Mouse (Mus musculus) forebrain, embryonic 15.5 days (tissue): ENCODE data around the gene Fbln2. TPM values are rescaled to one million over a fixed set of nuclear protein-coding genes. Genes with fewer than 3 reads are reported as not detected.
"Not testable (repeated sequence)": the region's sequence is repeated elsewhere in the genome, so short reads cannot be mapped to it uniquely, and the experiment has no call there.

Experiments used
- ATAC-seq: fragments of 200-750 bp; cut with Nextera tagmentation; replicated peaks from 2 replicates; pipeline ENCODE4 v1.8.0; 2017; ENCODE audit warnings: mild to moderate bottlenecking, moderate TSS enrichment, moderate library complexity
- H3K27ac ChIP-seq: fragments of 300-500 bp; sonication (generic); replicated peaks from 2 replicates; pipeline ENCODE4 v1.5.1; 2015; ENCODE audit warnings: mild to moderate bottlenecking, inconsistent platforms
- H3K27me3 ChIP-seq: fragments of 300-500 bp; sonication (generic); 2 replicates; pipeline ENCODE4 v1.6.1; 2015; ENCODE audit warnings: inconsistent platforms
- H3K36me3 ChIP-seq: fragments of 300-500 bp; sonication (generic); 2 replicates; pipeline ENCODE4 v1.6.1; 2015; ENCODE audit warnings: mild to moderate bottlenecking, inconsistent platforms
- H3K4me1 ChIP-seq: fragments of 300-500 bp; sonication (generic); 2 replicates; pipeline ENCODE4 v1.6.1; 2015; ENCODE audit warnings: inconsistent platforms
- H3K4me2 ChIP-seq: fragments of 300-500 bp; sonication (generic); replicated peaks from 2 replicates; pipeline ENCODE4 v1.6.1; 2015; ENCODE audit warnings: mild to moderate bottlenecking, inconsistent platforms
- H3K4me3 ChIP-seq: fragments of 300-500 bp; sonication (generic); 2 replicates; pipeline ENCODE4 v1.5.1; 2015; ENCODE audit warnings: mild to moderate bottlenecking, inconsistent platforms
- H3K9ac ChIP-seq: fragments of 300-500 bp; sonication (generic); replicated peaks from 2 replicates; pipeline ENCODE4 v1.6.1; 2015; ENCODE audit warnings: mild to moderate bottlenecking, inconsistent platforms
- H3K9me3 ChIP-seq: fragments of 300-500 bp; sonication (generic); 2 replicates; pipeline ENCODE4 v1.6.1; 2016; ENCODE audit warnings: inconsistent platforms
- WGBS: fragments of 180-500 bp; shearing (Covaris S2); methylation state at CpG from one replicate; pipeline ENCODE4 v1.1.7; 2015; ENCODE audit warnings: mixed read lengths; 5-methylcytosine and 5-hydroxymethylcytosine counted together
- polyA plus RNA-seq: library from polyadenylated mRNA; unstranded; fragments of >200 nt; fragmentation: Nextera tagmentation; extraction: Ambion mirVana; gene quantifications from 2 replicates; pipeline ENCODE4 v1.2.1, GENCODE M21; 2015

Fbln2 gene
- polyA plus RNA-seq = 10.0 and 11.1 TPM in 2 replicates

DNA sequence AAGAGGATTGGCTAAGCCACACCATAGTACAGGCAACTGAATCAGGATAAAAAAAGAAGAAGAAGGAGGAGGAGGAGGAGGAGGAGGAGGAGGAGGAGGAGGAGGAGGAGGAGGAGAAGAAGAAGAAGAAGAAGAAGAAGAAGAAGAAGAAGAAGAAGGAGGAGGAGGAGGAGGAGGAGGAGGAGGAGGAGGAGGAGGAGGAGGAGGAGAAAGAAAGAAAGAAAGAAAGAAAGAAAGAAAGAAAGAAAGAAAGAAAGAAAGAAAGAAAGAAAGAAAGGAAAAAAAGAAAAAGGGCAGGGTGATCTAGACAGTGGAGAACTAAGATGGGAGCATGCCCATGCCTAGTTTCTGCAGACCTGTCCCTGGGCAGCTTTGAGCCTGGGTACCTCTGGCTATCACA, at the start of gene Fbln2:
Fbln2 (plus strand) TSS at position 301 of the 400 bp plus-strand sequence.
- not testable (repeated sequence) for H3K27me3 ChIP-seq, H3K27ac ChIP-seq
- H3K4me2 ChIP-seq = peak within 1 kb of the TSS; percentile 62

DNA sequence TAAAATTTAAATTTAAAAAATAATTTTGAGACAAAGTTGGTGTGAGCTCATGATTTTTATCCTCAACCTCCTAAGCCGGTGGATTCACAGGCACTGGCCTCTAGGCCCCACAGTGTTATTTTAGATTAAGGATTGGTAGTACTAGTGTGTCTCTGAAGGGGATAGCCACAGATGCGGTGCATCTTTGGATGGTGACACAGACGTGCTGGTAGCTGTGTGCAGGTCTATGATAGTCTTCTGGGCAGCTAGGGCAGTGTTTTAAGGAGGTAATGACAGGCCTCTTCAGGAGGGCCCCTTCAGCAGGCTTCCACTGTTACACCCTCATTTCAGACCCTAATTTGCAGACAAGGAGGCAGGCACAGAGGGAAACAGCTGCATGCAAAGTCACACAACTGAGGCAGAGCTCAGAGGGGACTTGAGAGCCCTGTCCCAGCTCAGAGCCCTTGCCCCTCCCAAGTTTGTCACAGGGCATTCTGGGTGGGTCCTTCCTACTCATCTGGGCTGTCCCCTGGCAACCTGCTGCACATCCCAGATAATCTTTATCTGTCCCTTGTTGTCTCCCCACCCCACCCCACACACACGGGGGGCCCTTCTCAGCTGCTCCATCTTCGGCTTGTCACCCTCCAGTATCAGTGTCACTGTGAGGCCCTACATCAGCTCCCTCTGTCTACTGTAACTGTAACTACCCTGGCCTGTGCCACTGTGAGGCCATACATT, 48.9 kb upstream of the Fbln2 start:
- no peaks in the 10 kb centered on the region for H3K9me3 ChIP-seq
- 85% methylated on average over 5 of the region's 5 CpGs for WGBS
- no peak overlapping the region for H3K9ac ChIP-seq
- no peak overlapping the region for H3K4me3 ChIP-seq
- H3K27me3 ChIP-seq = no peaks in the 10 kb centered on the region
- H3K27ac ChIP-seq = no peak overlapping the region
- H3K36me3 ChIP-seq = no peaks in the 10 kb centered on the region
- peaks cover 37% of the 10 kb centered on the region for H3K4me1 ChIP-seq
- no peak for ATAC-seq
- no peak overlapping the region for H3K4me2 ChIP-seq

More for the DNA sequence above, at the start of gene Fbln2:
- Histone ChIP-seq H3K9ac (peak within 1 kb of the TSS; percentile 35), H3K4me1 (peaks cover 14% of the 10 kb centered on the region), H3K4me3 (peak within 1 kb of the TSS; percentile 36)
- H3K36me3 ChIP-seq, H3K9me3 ChIP-seq, ATAC-seq: not testable (repeated sequence)

DNA sequence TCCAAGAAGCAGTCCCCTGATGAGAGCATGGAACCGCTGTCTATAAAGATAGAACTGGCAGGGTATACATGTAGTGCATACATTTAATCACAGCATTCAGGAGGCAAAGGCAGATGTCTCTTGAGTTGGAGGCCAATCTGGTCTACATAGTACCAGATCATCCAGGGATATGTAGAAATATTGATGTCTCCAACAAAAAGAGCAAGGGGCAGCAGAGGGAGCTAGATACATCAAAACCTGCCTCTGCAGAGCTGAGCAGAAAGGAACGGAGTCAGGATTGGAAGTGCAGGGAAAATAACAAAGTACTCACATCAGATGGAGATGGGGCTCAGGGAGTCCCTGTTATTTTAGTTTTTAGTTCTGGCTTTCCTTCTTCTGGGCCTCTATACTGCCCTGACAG, 47.7 kb upstream of the Fbln2 start:
- no peaks in the 10 kb centered on the region for H3K9me3 ChIP-seq
- no peak overlapping the region for H3K4me3 ChIP-seq
- H3K4me1 ChIP-seq = peaks cover 25% of the 10 kb centered on the region
- ATAC-seq = no peak
- H3K9ac ChIP-seq = no peak overlapping the region
- H3K27ac ChIP-seq = 0 out of 2 replicates have a peak overlapping the region, but pooled peaks have one; percentile 6
- peaks cover 3% of the 10 kb centered on the region; the same call in 1 of the 2 replicates for H3K36me3 ChIP-seq
- H3K27me3 ChIP-seq = no peaks in the 10 kb centered on the region
- 63% methylated on average over 2 of the region's 2 CpGs for WGBS
- no peak overlapping the region for H3K4me2 ChIP-seq

DNA sequence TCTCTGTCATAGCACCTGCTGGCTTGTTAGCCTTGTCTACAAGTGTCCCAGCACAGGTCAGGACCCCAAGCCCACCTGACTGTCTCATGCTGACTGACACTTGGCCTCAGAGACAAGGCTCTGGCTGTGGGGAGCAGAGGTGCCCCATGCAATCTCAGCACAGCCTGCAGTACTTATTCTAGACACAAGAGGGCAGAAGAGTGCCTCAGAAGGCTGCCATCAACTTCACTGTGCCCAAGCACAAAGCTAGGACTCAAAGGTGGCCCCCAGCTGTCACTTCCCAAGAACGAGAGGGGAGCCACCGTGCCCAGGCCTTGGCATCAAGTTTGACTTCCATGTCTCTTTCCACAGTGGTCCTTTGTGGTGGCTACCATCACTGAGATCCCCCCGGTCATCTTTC, 47.0 kb upstream of the Fbln2 start:
- Histone ChIP-seq H3K36me3 (peaks cover 7% of the 10 kb centered on the region; the same call in 1 of the 2 replicates), H3K4me3 (no peak overlapping the region), H3K27ac (no peak overlapping the region), H3K27me3 (no peaks in the 10 kb centered on the region), H3K9ac (no peak overlapping the region), H3K4me2 (no peak overlapping the region), H3K4me1 (peaks cover 20% of the 10 kb centered on the region), H3K9me3 (no peaks in the 10 kb centered on the region)
- 33% methylated on average over 3 of the region's 3 CpGs for WGBS
- ATAC-seq = peak; percentile 23; the same call in 1 of the 2 replicates

DNA sequence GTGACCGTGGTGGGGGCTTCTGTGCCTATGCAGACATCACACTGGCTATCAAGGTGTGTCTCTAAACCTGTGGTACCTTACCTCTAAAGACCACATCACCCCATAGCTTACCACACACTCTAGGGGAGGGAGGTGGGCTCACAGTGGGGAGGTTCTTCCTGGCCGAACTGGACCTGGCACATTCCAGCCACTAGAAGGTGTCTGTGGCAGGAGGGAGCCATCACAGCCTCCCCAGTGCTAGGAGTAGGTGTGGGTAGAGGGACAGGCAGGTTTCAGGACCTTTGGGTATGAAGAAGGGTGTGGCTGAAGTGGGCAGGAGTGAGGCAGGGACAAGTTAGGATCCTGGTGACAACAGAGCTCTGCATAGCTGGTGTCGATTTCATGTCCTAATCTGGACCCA, 44.4 kb upstream of the Fbln2 start:
- no peak overlapping the region for H3K4me2 ChIP-seq
- ATAC-seq = 0 out of 2 replicates have a peak, but pooled peaks have one; percentile 11
- H3K4me3 ChIP-seq = no peak overlapping the region
- H3K9me3 ChIP-seq = no peaks in the 10 kb centered on the region
- WGBS = 49% methylated on average over 3 of the region's 3 CpGs
- H3K4me1 ChIP-seq = peaks cover 10% of the 10 kb centered on the region; the same call in 1 of the 2 replicates
- peaks cover 13% of the 10 kb centered on the region; the same call in 1 of the 2 replicates for H3K36me3 ChIP-seq
- no peaks in the 10 kb centered on the region for H3K27me3 ChIP-seq
- H3K27ac ChIP-seq = no peak overlapping the region
- H3K9ac ChIP-seq = no peak overlapping the region

DNA sequence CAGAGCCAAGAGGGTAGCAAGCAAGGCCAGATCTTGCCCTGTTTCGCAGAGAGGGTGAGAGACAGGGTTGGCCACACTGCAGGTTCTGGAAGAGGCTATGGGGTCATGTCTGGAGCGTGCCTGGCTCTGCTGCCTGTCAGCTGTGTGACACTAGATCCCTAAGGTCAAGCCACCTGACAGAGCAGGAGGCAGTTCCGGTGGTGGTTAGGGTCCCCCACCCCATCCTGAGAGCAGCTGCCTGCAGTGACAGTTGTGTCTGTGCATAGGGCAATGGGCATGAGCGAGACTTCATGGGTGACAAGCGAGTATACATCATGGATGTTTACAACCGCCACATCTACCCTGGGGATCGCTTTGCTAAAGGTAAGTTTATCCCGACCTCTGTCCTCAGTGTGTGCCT, 43.1 kb upstream of the Fbln2 start:
- WGBS = 91% methylated on average over 8 of the region's 8 CpGs
- ATAC-seq = no peak
- Histone ChIP-seq H3K4me3 (no peak overlapping the region), H3K9me3 (no peaks in the 10 kb centered on the region), H3K27ac (no peak overlapping the region), H3K36me3 (peaks cover 14% of the 10 kb centered on the region; the same call in 1 of the 2 replicates), H3K9ac (no peak overlapping the region), H3K4me2 (no peak overlapping the region), H3K4me1 (peaks cover 10% of the 10 kb centered on the region; the same call in 1 of the 2 replicates), H3K27me3 (no peaks in the 10 kb centered on the region)

DNA sequence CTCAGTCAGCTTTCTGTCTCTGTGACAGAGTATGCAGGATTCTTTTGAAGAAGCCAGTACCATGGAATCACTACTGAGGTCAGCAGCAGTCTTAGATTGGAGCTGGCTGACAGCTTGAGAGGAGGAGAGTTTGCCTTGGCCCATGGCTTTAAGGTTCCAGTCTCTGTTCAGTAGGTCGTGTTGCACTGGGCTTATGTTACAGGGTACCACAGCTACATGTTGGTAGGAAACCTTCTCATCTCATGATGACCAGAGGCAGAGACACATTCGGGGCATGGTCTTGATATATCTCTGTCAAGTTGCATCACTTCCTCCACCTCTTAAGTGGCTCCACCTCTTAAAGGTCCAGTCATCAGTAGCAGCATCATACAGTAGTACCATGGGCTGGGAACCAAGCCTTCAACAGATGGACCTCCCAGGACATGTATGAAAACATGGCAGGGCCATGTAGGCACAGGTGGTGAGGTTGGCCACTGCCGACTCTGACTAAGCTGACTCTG, 40.8 kb upstream of the Fbln2 start:
- 79% methylated on average over 3 of the region's 3 CpGs for WGBS
- no peaks in the 10 kb centered on the region for H3K4me1 ChIP-seq
- no peak for ATAC-seq
- H3K9ac ChIP-seq = no peak overlapping the region
- no peaks in the 10 kb centered on the region for H3K9me3 ChIP-seq
- no peak overlapping the region for H3K4me2 ChIP-seq
- H3K36me3 ChIP-seq = peaks cover 14% of the 10 kb centered on the region; the same call in 1 of the 2 replicates
- H3K27ac ChIP-seq = no peak overlapping the region
- no peak overlapping the region for H3K4me3 ChIP-seq
- H3K27me3 ChIP-seq = no peaks in the 10 kb centered on the region

DNA sequence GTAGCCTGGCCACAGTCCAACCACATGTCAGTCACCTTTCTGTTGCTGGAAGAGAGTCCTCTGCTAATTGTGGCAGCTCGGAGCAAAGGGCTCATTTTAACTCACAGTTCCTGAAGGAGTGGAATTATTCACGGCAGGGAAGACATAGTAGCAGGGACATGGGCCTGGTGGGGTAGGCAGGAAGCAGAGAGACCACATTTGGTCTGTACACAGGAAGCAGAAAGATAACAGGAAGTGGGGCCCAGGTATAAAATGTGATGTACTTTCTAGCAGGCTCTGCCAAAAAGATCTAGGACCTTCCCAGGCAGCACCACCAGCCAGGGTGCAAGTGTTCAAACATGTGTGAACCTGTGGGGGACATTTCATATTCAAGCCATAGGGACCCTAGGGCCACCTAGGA, 39.9 kb upstream of the Fbln2 start:
- Histone ChIP-seq H3K4me3 (no peak overlapping the region), H3K27ac (no peak overlapping the region), H3K9me3 (no peaks in the 10 kb centered on the region), H3K36me3 (peaks cover 14% of the 10 kb centered on the region; the same call in 1 of the 2 replicates), H3K4me2 (no peak overlapping the region), H3K9ac (no peak overlapping the region), H3K27me3 (no peaks in the 10 kb centered on the region), H3K4me1 (no peaks in the 10 kb centered on the region)
- no peak for ATAC-seq
- WGBS = 59% methylated on average over 2 of the region's 2 CpGs

DNA sequence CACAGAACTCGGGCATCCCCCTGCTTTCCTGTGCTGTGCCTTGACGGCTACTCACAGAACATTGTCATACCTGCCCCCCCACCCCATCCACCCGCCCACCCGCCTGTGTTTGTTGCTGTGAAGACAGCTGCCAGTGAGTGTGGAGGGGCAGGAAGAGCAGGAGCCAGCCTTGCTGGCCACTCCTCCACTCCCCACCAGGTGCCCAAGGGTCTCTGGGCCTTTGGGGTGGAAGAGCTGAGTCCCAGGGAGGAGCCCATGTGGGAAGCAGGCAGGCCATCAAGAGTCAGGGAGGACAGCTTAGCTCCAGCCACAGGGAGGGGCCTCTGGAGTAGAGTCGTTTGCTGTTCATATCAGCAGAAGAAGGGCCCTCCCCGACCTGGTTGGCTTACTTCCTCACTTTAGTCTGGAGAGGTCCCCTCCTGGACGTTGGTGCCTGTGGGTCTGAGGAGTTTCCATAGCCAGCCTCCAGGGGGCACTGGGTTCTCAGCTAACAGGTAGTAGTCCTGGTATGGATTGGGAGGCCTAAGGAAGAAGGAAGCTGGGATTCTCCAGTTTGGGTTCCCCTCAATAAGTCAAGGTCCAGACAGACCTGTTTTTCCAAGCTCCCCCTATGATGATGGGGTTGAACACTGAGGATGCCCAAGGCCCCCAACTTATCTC, 38.9 kb upstream of the Fbln2 start:
- 50% methylated on average over 7 of the region's 7 CpGs for WGBS
- Histone ChIP-seq H3K36me3 (peaks cover 14% of the 10 kb centered on the region; the same call in 1 of the 2 replicates), H3K27ac (no peak overlapping the region), H3K27me3 (no peaks in the 10 kb centered on the region), H3K4me1 (no peaks in the 10 kb centered on the region), H3K4me2 (no peak overlapping the region), H3K9ac (no peak overlapping the region), H3K4me3 (no peak overlapping the region), H3K9me3 (no peaks in the 10 kb centered on the region)
- ATAC-seq = no peak; the same call in 1 of the 2 replicates

DNA sequence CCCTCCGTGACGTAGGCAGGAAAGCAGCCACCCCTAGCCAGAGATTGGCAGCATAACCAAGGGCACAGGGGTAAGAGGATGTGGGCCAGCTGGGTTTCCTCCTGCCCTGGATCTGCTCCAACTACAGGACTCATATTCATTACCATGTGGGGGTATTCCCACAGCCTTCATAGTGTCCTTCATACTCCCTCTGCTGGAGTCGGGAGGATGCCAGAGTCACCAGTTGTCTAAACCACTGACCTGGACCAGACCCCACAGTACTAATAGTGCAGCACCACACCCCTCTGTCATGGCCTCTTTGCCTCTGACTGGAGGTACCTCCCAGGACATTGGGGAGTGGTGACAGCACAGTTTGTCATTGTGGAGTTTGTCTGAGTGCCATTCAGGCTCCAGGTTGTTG, 38.0 kb upstream of the Fbln2 start:
- Histone ChIP-seq H3K4me1 (no peaks in the 10 kb centered on the region), H3K4me3 (no peak overlapping the region), H3K9ac (no peak overlapping the region), H3K27ac (no peak overlapping the region), H3K36me3 (peaks cover 14% of the 10 kb centered on the region; the same call in 1 of the 2 replicates), H3K27me3 (no peaks in the 10 kb centered on the region), H3K9me3 (no peaks in the 10 kb centered on the region), H3K4me2 (no peak overlapping the region)
- 84% methylated on average over 3 of the region's 3 CpGs for WGBS
- no peak for ATAC-seq

DNA sequence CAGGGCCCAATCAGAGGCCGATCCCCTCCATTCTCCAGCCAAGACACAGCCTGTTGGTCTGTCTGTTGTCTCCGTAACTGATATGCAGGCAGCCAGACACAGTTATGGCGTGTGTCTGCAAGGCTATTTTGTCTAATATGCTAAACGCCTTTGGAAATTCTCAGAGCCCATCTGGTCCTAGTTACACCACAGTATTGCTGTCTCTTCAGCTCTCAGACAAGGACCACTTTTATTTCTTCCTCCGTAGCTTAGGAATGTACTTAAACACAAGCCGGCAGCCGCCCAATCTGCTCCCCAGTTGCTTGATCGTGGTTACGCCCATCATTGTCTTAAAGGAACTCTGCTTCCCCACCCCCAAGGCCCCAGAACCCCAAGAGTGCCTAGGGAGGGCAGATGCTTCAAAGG, 31.5 kb upstream of the Fbln2 start:
- no peak overlapping the region for H3K4me2 ChIP-seq
- H3K27ac ChIP-seq = 0 out of 2 replicates have a peak overlapping the region, but pooled peaks have one; percentile 28
- WGBS = 47% methylated on average over 9 of the region's 9 CpGs

DNA sequence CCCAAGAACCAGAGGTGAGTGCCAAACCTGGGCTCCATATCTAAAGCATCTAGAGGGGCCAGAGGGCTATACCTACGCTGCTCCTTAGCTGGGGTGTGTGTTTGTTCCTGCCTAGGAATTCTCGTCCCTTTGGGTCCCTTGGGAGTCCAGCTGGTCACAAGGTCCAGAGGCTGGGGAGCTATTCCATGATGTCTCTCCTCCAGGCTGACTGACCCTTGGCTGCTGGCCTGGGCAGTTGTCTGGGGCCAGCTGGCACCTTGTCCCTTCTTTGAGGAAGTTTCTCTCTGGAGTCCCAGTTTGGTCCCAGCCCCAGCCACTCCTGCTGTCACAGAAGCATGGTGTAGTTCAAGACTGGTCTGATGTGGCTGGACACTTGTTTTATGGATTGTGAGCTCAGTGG, 30.9 kb upstream of the Fbln2 start:
- no peak overlapping the region for H3K4me3 ChIP-seq
- H3K9me3 ChIP-seq = no peaks in the 10 kb centered on the region
- H3K4me2 ChIP-seq = no peak overlapping the region
- no peaks in the 10 kb centered on the region for H3K27me3 ChIP-seq
- WGBS = 83% methylated on average over 2 of the region's 2 CpGs
- H3K4me1 ChIP-seq = peaks cover 10% of the 10 kb centered on the region; the same call in 1 of the 2 replicates
- 0 out of 2 replicates have a peak overlapping the region, but pooled peaks have one; percentile 19 for H3K27ac ChIP-seq
- no peak for ATAC-seq
- H3K36me3 ChIP-seq = no peaks in the 10 kb centered on the region
- H3K9ac ChIP-seq = no peak overlapping the region

More for the DNA sequence above, 31.5 kb upstream of the Fbln2 start:
- H3K4me3 ChIP-seq = no peak overlapping the region
- peaks cover 10% of the 10 kb centered on the region; the same call in 1 of the 2 replicates for H3K4me1 ChIP-seq
- no peaks in the 10 kb centered on the region for H3K36me3 ChIP-seq
- H3K9ac ChIP-seq = no peak overlapping the region
- no peaks in the 10 kb centered on the region for H3K9me3 ChIP-seq
- no peaks in the 10 kb centered on the region for H3K27me3 ChIP-seq
- peak; percentile 57 for ATAC-seq
